10 mouse cellular contexts compared by ENCODE assay signal in genomic region chr2:85163311-85164047, GRCm38 (mm10). TPM values are rescaled to one million over a fixed set of nuclear protein-coding genes. Genes with fewer than 3 reads are reported as not detected.
DNase-seq lines count a peak whose midpoint lies in the region; ATAC-seq and TF ChIP-seq lines count a peak whose summit lies in the region.
"Had no signal": no experiment of that assay in that cellular context is flagged by ENCODE, and none has a peak within 500 bp of the region (broad histone marks: within the 10 kb centered on the region; RNA-seq: fewer than 3 reads in every experiment).

No protein-coding gene starts in this region.

- ATAC-seq in intestine, postnatal 0 days, result 0 out of 2 replicates have a peak, but pooled peaks have one; percentile 16
- ATAC-seq in liver, embryonic 14.5 days (ENCODE audit: insufficient read depth), result peak; percentile 41; the same call in 1 of the 2 replicates
- no peak for ATAC-seq in midbrain, postnatal 0 days (ENCODE audit: low FRiP score)
- no peak for ATAC-seq in forebrain, embryonic 11.5 days (replicated peaks; ENCODE audit: low FRiP score)

- no peaks in the 10 kb centered on the region for H3K27me3 ChIP-seq in intestine, postnatal 0 days (replicated peaks; ENCODE audit: control insufficient read depth, insufficient read depth, low read length)
- no peaks in the 10 kb centered on the region for H3K27me3 ChIP-seq in liver, embryonic 14.5 days (ENCODE audit: control insufficient read depth, insufficient read depth, low read length)
- H3K27me3 ChIP-seq in midbrain, postnatal 0 days (ENCODE audit: insufficient read depth, low read length), result no peaks in the 10 kb centered on the region
- no peaks in the 10 kb centered on the region for H3K27me3 ChIP-seq in forebrain, embryonic 11.5 days (ENCODE audit: control insufficient read depth, insufficient read depth, low read length)
- H3K27me3 ChIP-seq: forebrain, embryonic 12.5 days; megakaryocyte, embryonic 14.5 days had no signal

- no peak overlapping the region for H3K4me2 ChIP-seq in intestine, postnatal 0 days (replicated peaks; ENCODE audit: low read depth)
- H3K4me2 ChIP-seq in liver, embryonic 14.5 days (ENCODE audit: low read depth), result no peak overlapping the region
- H3K4me2 ChIP-seq in midbrain, postnatal 0 days (ENCODE audit: low read depth, low read length, poor library complexity, severe bottlenecking), result no peak overlapping the region
- H3K4me2 ChIP-seq in forebrain, embryonic 11.5 days (ENCODE audit: low read depth, low read length, severe bottlenecking), result no peak overlapping the region
- H3K4me2 ChIP-seq: forebrain, embryonic 12.5 days had no signal

- H3K36me3 ChIP-seq in intestine, postnatal 0 days (ENCODE audit: control insufficient read depth, insufficient read depth), result no peaks in the 10 kb centered on the region
- no peaks in the 10 kb centered on the region for H3K36me3 ChIP-seq in liver, embryonic 14.5 days (replicated peaks; ENCODE audit: control insufficient read depth, insufficient read depth, low read depth)
- H3K36me3 ChIP-seq in midbrain, postnatal 0 days (ENCODE audit: insufficient read depth, low read length), result no peaks in the 10 kb centered on the region
- H3K36me3 ChIP-seq in forebrain, embryonic 11.5 days (ENCODE audit: control insufficient read depth, insufficient read depth, low read length), result no peaks in the 10 kb centered on the region
- H3K36me3 ChIP-seq: forebrain, embryonic 12.5 days had no signal

- 39% methylated on average over 7 of the region's 7 CpGs for WGBS in intestine, postnatal 0 days
- WGBS in liver, embryonic 14.5 days (ENCODE audit: insufficient replicate concordance), result 25% methylated on average over 7 of the region's 7 CpGs
- WGBS in midbrain, postnatal 0 days, result 69% methylated on average over 7 of the region's 7 CpGs
- WGBS in forebrain, embryonic 11.5 days, result 56% methylated on average over 7 of the region's 7 CpGs

- no peaks in the 10 kb centered on the region for H3K9me3 ChIP-seq in intestine, postnatal 0 days (ENCODE audit: control insufficient read depth)
- H3K9me3 ChIP-seq in liver, embryonic 14.5 days (ENCODE audit: control insufficient read depth, low read length), result no peaks in the 10 kb centered on the region
- H3K9me3 ChIP-seq in midbrain, postnatal 0 days (ENCODE audit: low read length), result no peaks in the 10 kb centered on the region
- no peaks in the 10 kb centered on the region for H3K9me3 ChIP-seq in forebrain, embryonic 11.5 days (ENCODE audit: control insufficient read depth, low read length)
- H3K9me3 ChIP-seq: forebrain, embryonic 12.5 days; megakaryocyte, embryonic 14.5 days had no signal

- no peaks in the 10 kb centered on the region for H3K4me1 ChIP-seq in intestine, postnatal 0 days (replicated peaks; ENCODE audit: control insufficient read depth, insufficient read depth, low read length)
- H3K4me1 ChIP-seq in liver, embryonic 14.5 days (replicated peaks; ENCODE audit: control insufficient read depth in 2 of 2, insufficient read depth in 2 of 2, low read length in 1 of 2), result no peaks in the 10 kb centered on the region; a peak in 1 of 4 replicates
- peaks cover 4% of the 10 kb centered on the region; the same call in 1 of the 2 replicates for H3K4me1 ChIP-seq in midbrain, postnatal 0 days (ENCODE audit: insufficient read depth, low read length)
- peaks cover 3% of the 10 kb centered on the region for H3K4me1 ChIP-seq in forebrain, embryonic 11.5 days (replicated peaks; ENCODE audit: control insufficient read depth, insufficient read depth, low read length)
- H3K4me1 ChIP-seq: megakaryocyte, embryonic 14.5 days had no signal

- H3K4me3 ChIP-seq in intestine, postnatal 0 days (ENCODE audit: low read depth, low read length), result no peak overlapping the region
- no peak overlapping the region for H3K4me3 ChIP-seq in liver, embryonic 14.5 days (ENCODE audit: insufficient read depth in 1 of 2, low read depth in 2 of 2, low read length in 2 of 2)
- no peak overlapping the region for H3K4me3 ChIP-seq in midbrain, postnatal 0 days (ENCODE audit: low read depth, low read length)
- H3K4me3 ChIP-seq in forebrain, embryonic 11.5 days (ENCODE audit: low read depth, low read length), result no peak overlapping the region
- H3K4me3 ChIP-seq: forebrain, embryonic 12.5 days; megakaryocyte, embryonic 14.5 days had no signal

- H3K9ac ChIP-seq in intestine, postnatal 0 days (ENCODE audit: low read depth, low read length), result no peak overlapping the region
- no peak overlapping the region for H3K9ac ChIP-seq in liver, embryonic 14.5 days (replicated peaks)
- no peak overlapping the region for H3K9ac ChIP-seq in midbrain, postnatal 0 days (replicated peaks; ENCODE audit: low read length, poor library complexity, severe bottlenecking)
- no peak overlapping the region for H3K9ac ChIP-seq in forebrain, embryonic 11.5 days (ENCODE audit: low read length)
- H3K9ac ChIP-seq: forebrain, embryonic 12.5 days had no signal

- no peak for TF ChIP-seq CTCF in intestine, postnatal 0 days (IDR thresholded peaks at IDR 0.05; ENCODE audit: low read depth)
- TF ChIP-seq CTCF in liver, embryonic 14.5 days (IDR thresholded peaks at IDR 0.05; ENCODE audit: low read depth), result no peak
- no peak for TF ChIP-seq CTCF in midbrain, postnatal 0 days (IDR thresholded peaks at IDR 0.05)

- H3K27ac ChIP-seq in intestine, postnatal 0 days (ENCODE audit: low read depth, low read length), result no peak overlapping the region; the same call in 1 of the 2 replicates
- H3K27ac ChIP-seq in liver, embryonic 14.5 days, result no peak overlapping the region
- no peak overlapping the region for H3K27ac ChIP-seq in midbrain, postnatal 0 days (ENCODE audit: low read depth, low read length)
- H3K27ac ChIP-seq in forebrain, embryonic 11.5 days (ENCODE audit: low read depth, low read length), result no peak overlapping the region
- H3K27ac ChIP-seq: forebrain, embryonic 12.5 days had no signal

- peak; percentile 28 for DNase-seq in adrenal gland, postnatal 10 days
- DNase-seq in adrenal gland, postnatal 36 days, result peak; percentile 16 to 56
- DNase-seq in liver, embryonic 14.5 days (ENCODE audit: low read depth in 3 of 3, low spot score in 3 of 3), result no peak
- DNase-seq in gastrocnemius, adult 18-20 months (ENCODE audit: low spot score), result no peak
- no peak for DNase-seq in midbrain, postnatal 0 days (ENCODE audit: low spot score)
- DNase-seq in forebrain, embryonic 11.5 days (ENCODE audit: low spot score), result no peak
- DNase-seq: thymus, postnatal 25 days had no signal

- TF ChIP-seq EP300 in liver, embryonic 14.5 days (IDR thresholded peaks at IDR 0.05; ENCODE audit: low read depth), result no peak

RNA-seq across cellular contexts. Expression of gene Aplnr, which starts 27.5 kb away (rescaled TPM):
- 100 to 1,000 TPM in 1 of 2 experiments, 10 to 100 TPM in 1; 77.0 to 167 TPM for total RNA-seq in adrenal gland, postnatal 10 days (2021)
- 10 to 100 TPM; 20.0 to 27.1 TPM for total RNA-seq in adrenal gland, postnatal 36 days (2021)
- 22.9 and 26.6 TPM in 2 replicates for polyA plus RNA-seq in intestine, postnatal 0 days (2015; fragmentation: Nextera tagmentation; extraction: Ambion mirVana)
- polyA plus RNA-seq in liver, embryonic 14.5 days (2012; rRNA removed), result 0.63 and 0.76 TPM in 2 replicates
- polyA plus RNA-seq in liver, embryonic 14.5 days (2014; fragmentation: Nextera tagmentation; extraction: Ambion mirVana), result 0.88 and 1.3 TPM in 2 replicates
- 1 to 10 TPM; 1.2 to 3.3 TPM for total RNA-seq in gastrocnemius, adult 18-20 months (2021)
- 17.4 and 22.4 TPM in 2 replicates for total RNA-seq in midbrain, postnatal 0 days (2014; rRNA removed)
- 19.3 and 21.3 TPM in 2 replicates for polyA plus RNA-seq in midbrain, postnatal 0 days (2015; fragmentation: Nextera tagmentation; extraction: Ambion mirVana)
- polyA plus RNA-seq in forebrain, embryonic 11.5 days (2014; fragmentation: Nextera tagmentation; extraction: Ambion mirVana), result 30.0 and 34.1 TPM in 2 replicates

RNA-seq across cellular contexts. Expression of gene Lrrc55, which starts 33.5 kb away (rescaled TPM):
- total RNA-seq in adrenal gland, postnatal 10 days (2021), result 10 to 100 TPM; 13.8 to 14.8 TPM
- 10 to 100 TPM; 13.8 to 24.4 TPM for total RNA-seq in adrenal gland, postnatal 36 days (2021)
- 1.4 TPM in 2 replicates for polyA plus RNA-seq in intestine, postnatal 0 days (2015; fragmentation: Nextera tagmentation; extraction: Ambion mirVana)
- polyA plus RNA-seq in liver, embryonic 14.5 days (2012; rRNA removed), result 0.08 TPM in 2 replicates
- polyA plus RNA-seq in liver, embryonic 14.5 days (2014; fragmentation: Nextera tagmentation; extraction: Ambion mirVana), result 0.04 TPM in 1 of 2 replicates, not detected in the other
- under 1 TPM; 0.23 to 0.71 TPM for total RNA-seq in gastrocnemius, adult 18-20 months (2021)
- 29.6 and 32.3 TPM in 2 replicates for total RNA-seq in midbrain, postnatal 0 days (2014; rRNA removed)
- 10.9 and 11.5 TPM in 2 replicates for polyA plus RNA-seq in midbrain, postnatal 0 days (2015; fragmentation: Nextera tagmentation; extraction: Ambion mirVana)
- polyA plus RNA-seq in forebrain, embryonic 11.5 days (2014; fragmentation: Nextera tagmentation; extraction: Ambion mirVana), result 0.81 and 0.87 TPM in 2 replicates

Comparison
In these comparisons a context has a peak if more than half of its experiments do, and no peak if none do; other contexts are left out.
1. DNase-seq: peak in adrenal gland, postnatal 10 days (single experiment) and adrenal gland, postnatal 36 days (2 of 2); none in liver, embryonic 14.5 days (0 of 3), gastrocnemius, adult 18-20 months (single experiment), midbrain, postnatal 0 days (single experiment) and forebrain, embryonic 11.5 days (single experiment).
2. ATAC-seq: peak in intestine, postnatal 0 days (single experiment) and liver, embryonic 14.5 days (single experiment); none in midbrain, postnatal 0 days (single experiment) and forebrain, embryonic 11.5 days (single experiment).
3. RNA of gene Lrrc55, which starts 33.5 kb away (total RNA-seq): 29.6 to 32.3 TPM in midbrain, postnatal 0 days, 13.8 to 24.4 TPM in adrenal gland, postnatal 36 days and 13.8 to 14.8 TPM in adrenal gland, postnatal 10 days; 0.23 to 0.71 TPM in gastrocnemius, adult 18-20 months; every median in the first group is over 4 times any median in the second.